Mouse (Mus musculus): ENCODE measurements around the gene Hormad1. TPM values are rescaled to one million over a fixed set of nuclear protein-coding genes. Genes with fewer than 3 reads are reported as not detected.

The Hormad1 gene
- polyA plus RNA-seq (2012; rRNA removed; ENCODE audit: low replicate concordance) = not detected in 2 replicates

DNA sequence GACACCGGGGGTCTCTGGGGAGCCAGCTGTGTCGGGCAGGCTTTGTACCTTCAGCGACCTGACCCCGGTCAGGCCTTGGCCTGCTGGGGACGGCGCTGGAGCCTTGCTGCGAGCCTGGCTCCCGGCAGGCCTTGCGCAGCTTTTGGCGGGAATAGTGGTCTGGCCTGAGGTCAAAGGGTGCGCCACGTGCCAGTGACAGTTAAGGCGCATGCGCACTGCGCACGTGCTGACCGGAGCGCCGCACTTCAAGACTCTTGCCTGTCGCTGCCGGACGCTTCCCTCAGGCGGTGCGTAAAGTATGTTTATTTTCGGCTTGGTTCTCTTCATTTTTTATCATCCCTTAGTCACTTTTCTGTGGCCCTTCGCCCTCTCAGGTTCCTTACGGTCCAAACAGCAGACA, at the start of gene Hormad1:
TSS of gene Hormad1 (plus strand) at position 241 of the 400 bp plus-strand sequence.

DNA sequence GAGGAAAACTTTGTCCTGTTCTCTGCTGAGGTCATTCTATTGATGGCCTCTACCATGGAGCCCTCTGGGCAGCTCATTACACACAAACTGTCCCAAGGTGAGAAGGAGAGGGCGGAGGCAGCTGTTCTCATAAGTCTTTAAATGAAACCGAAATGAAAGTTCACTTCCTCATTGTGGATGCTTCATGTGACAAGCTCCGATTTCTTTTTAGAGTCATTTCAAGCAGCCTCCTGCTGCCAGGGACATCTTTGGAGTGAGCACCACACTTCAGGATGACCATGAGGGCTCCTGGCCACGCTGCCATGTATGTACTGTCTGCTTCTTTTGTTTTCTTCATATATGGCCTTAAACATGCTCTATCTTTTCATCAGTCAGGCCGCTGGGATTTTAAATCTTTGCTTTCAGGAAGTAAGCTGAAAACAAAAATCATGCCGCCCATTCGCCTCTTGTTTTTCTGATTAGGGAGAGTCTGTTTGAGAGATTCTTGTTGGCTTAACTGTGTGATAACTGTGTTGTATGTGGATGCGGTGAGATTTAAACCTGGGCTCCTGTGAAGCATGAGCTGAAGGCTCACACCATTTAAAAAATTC, 32.8 kb upstream of the Hormad1 start, which contains the start of gene Ctss:
TSS of gene Ctss (plus strand) at position 165 of the 590 bp plus-strand sequence.

DNA sequence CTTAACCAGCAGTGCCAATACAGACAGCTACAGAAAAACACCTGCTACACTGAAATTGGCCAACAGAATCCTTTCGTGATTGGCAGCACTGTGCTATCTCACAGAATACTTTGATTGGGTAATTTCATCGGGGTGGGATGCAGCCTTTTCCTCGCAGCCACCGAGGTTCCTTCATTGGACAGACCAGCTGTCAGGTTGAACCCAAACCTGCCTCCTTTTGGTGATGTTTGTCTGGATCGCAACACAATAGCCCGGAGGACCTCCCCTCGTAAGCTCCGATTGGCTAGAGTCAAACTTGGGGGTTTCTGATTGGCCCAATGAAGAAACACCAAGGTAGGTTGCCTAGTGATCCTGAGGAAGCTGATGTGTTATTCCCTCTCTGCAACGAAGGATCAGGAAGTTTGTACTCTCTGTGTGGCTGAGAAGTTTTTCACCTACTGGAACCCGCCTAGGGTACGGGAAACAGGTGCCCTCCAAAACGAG, 29.2 kb downstream of the Hormad1 start, which contains the start of gene Golph3l:
TSS of gene Golph3l (plus strand) at position 331 of the 483 bp plus-strand sequence.

DNA sequence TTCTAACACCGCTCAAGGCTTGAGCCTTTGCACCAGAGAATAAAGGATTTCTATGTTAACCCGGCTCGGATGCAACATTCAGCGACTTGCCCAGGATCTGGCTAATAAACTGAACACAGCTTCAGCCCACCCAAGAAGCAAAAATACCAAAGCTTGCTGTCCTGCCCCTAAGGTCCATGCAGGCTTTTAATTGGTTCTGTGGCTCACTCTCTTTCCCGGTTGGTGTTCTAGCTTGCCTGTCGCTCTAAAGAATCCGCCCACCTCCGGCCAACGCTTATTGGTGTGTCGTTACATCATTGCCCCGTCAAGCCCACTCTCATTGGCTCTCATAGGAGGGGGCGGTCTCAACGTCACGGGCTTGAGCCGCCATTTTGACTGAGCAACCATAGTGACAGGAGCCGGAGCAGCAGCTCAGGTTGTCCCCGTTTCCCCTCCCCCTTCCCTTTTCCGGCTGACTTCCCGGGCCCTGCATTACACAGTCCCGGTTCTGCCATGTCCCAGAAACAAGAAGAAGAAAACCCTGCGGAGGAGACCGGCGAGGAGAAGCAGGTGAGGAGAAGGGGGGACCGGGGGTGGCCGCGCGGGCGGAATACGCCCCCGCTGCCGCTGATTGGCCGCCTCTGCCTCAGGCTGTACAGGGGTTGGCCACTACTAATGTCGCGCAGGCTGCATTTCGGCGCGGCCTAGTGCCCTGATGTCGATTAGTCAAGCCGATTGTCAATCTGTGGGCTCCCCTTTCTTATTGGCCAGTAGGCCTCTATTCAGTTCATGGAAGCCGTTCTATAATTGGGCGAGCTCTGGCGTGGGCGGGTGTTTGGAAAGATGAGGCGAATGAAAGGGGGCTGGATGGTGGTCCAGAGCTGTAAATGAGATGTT, 65.4 kb downstream of the Hormad1 start, which contains the start of gene Ensa:
TSS of gene Ensa (plus strand) at position 366 of the 876 bp plus-strand sequence.

Other genes starting within 250 kb of the Hormad1 start
- gene Cers2, start 244.9 kb upstream of the Hormad1 start, polyA plus RNA-seq (2012; rRNA removed; ENCODE audit: low replicate concordance) = 86.4 and 142 TPM in 2 replicates
- gene Setdb1, start 202.5 kb upstream of the Hormad1 start, polyA plus RNA-seq (2012; rRNA removed; ENCODE audit: low replicate concordance) = 10.2 and 20.4 TPM in 2 replicates
- not detected in 2 replicates for gene 4930558C23Rik, start 156.8 kb upstream of the Hormad1 start, polyA plus RNA-seq (2012; rRNA removed; ENCODE audit: low replicate concordance)
- 44.8 and 49.7 TPM in 2 replicates for gene Arnt, start 125.3 kb upstream of the Hormad1 start, polyA plus RNA-seq (2012; rRNA removed; ENCODE audit: low replicate concordance)
- 25.3 and 52.6 TPM in 2 replicates for gene Ctsk, start 60.4 kb upstream of the Hormad1 start, polyA plus RNA-seq (2012; rRNA removed; ENCODE audit: low replicate concordance)
- 38.3 and 57.6 TPM in 2 replicates for gene Ctss, start 32.9 kb upstream of the Hormad1 start, polyA plus RNA-seq (2012; rRNA removed; ENCODE audit: low replicate concordance)
- gene Golph3l, start 29.3 kb downstream of the Hormad1 start, polyA plus RNA-seq (2012; rRNA removed; ENCODE audit: low replicate concordance) = 4.0 and 8.2 TPM in 2 replicates
- 7.5 and 10.8 TPM in 2 replicates for gene Ensa, start 65.3 kb downstream of the Hormad1 start, polyA plus RNA-seq (2012; rRNA removed; ENCODE audit: low replicate concordance)
- gene Mcl1, start 99.1 kb downstream of the Hormad1 start, polyA plus RNA-seq (2012; rRNA removed; ENCODE audit: low replicate concordance) = 44.9 and 263 TPM in 2 replicates
- 32.7 and 34.1 TPM in 2 replicates for gene Adamtsl4, start 128.2 kb downstream of the Hormad1 start, polyA plus RNA-seq (2012; rRNA removed; ENCODE audit: low replicate concordance)
- 535 and 688 TPM in 2 replicates for gene Ecm1, start 179.9 kb downstream of the Hormad1 start, polyA plus RNA-seq (2012; rRNA removed; ENCODE audit: low replicate concordance)
- gene Tars2, start 200.5 kb downstream of the Hormad1 start, polyA plus RNA-seq (2012; rRNA removed; ENCODE audit: low replicate concordance) = 30.0 and 32.6 TPM in 2 replicates